Mouse (Mus musculus): ENCODE measurements at regions not wholly inside any gene's neighbourhood (a gene's known extent, or its start where the extent isn't known, plus 50 kb on each side); places are given as distances from the start of the nearest gene placed in this dataset.

DNA sequence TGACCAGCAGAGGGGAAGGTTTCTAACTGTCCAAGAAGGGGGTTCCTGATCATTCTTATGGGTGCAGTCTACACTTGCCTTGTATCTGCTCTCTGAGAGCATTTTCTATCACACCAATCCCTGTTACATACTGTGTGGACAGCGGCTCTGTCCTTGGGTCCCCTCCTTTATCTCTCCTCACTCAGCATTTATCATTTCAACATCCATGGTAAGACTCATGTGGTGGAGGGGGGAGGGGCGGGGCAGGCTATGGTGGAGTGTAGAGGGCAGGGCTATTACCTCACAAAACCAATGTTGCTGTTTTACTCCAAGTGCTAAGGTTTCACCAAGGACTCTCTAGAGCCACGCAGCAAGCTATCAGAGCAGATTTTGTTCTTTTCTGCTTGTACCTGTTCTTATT, 65.9 kb upstream of the Gpr6 start:
- DNase-seq (ENCODE audit: inconsistent age in 2 of 2, low spot score in 1 of 2), result peak in 1 of 2 experiments; percentile 62

All from adrenal gland, adult (tissue).